Mouse (Mus musculus): ENCODE data around the gene Trim13. TPM values are rescaled to one million over a fixed set of nuclear protein-coding genes. Genes with fewer than 3 reads are reported as not detected.

Trim13 gene
- polyA plus RNA-seq, 1 experiment from 2014 or later: 22.7 TPM

- WGBS: 0% methylated on average over 24 of the region's 24 CpGs
- no peak for ATAC-seq (replicated peaks; ENCODE audit: low FRiP score, low read depth)
These were observed 49.3 kb downstream of the Trim13 start for GRCm38 (mm10) chr14:61647182-61647880.

DNA sequence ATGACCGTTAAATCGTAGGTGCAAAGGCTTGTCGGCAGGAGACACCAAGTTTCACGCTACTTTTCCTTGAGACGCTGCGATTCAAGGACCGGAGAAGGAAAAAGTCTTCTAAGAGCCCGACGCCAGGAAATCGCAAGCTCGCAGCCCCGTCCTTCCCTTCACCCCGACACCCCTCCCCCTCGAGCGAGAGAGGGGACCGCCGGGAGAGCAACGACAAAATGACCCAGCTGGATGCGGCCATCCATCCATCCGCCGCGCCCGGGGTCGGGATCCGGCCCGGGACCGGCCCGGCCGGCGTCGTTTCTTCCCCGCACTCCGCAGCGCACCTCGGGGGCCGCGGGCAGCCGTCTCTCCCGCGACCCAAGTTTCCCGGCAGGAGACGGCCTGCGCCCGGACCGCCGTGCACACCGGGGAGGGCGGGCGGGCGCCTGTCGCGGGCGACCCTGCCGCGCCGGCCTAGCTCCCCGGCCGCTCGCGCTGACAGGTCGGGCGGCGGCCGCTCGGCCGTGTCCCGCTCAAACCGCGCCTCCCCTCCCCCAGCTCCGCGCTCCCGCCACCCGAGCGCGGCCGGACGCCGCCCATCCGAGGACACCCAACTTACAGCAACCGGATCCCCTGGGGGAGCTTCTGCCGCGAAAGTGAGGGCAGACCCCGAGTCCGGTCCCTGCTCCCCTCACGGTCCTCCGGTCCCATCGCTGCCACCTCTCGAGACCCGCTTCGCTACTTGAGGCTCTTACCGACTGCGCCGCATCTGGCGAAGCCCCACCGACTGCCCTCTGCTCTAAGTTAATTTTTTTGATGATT lies 50.0 kb downstream of the Trim13 start:
- Histone ChIP-seq H3K9ac (ENCODE audit: low read depth, low read length) (peak overlapping the region; percentile 89), H3K27ac (peak overlapping the region; percentile 97), H3K4me3 (replicated peaks; ENCODE audit: low read depth, low read length) (peak overlapping the region; percentile 81), H3K4me1 (replicated peaks; ENCODE audit: insufficient read depth, low read length) (no peaks in the 10 kb centered on the region), H3K27me3 (ENCODE audit: insufficient read depth, low read length) (no peaks in the 10 kb centered on the region), H3K9me3 (replicated peaks; ENCODE audit: low read length) (no peaks in the 10 kb centered on the region), H3K4me2 (ENCODE audit: low read length) (peak overlapping the region; percentile 65), H3K36me3 (ENCODE audit: insufficient read depth, low read length) (no peaks in the 10 kb centered on the region)
- ATAC-seq (replicated peaks; ENCODE audit: low FRiP score, low read depth): peak; percentile 79
- TF ChIP-seq CTCF (IDR thresholded peaks at IDR 0.05; ENCODE audit: low read depth): no peak
- WGBS: under 1% methylated on average over 81 of the region's 95 CpGs
- DNase-seq (ENCODE audit: low spot score): peak; percentile 78

More at GRCm38 (mm10) chr14:61647182-61647880, 49.3 kb downstream of the Trim13 start:
- no peak for TF ChIP-seq CTCF (IDR thresholded peaks at IDR 0.05; ENCODE audit: low read depth)
- Histone ChIP-seq H3K4me3 (replicated peaks; ENCODE audit: low read depth, low read length) (peak overlapping the region; percentile 81), H3K27ac (peak overlapping the region; percentile 97), H3K4me1 (replicated peaks; ENCODE audit: insufficient read depth, low read length) (no peaks in the 10 kb centered on the region), H3K36me3 (ENCODE audit: insufficient read depth, low read length) (no peaks in the 10 kb centered on the region), H3K9me3 (replicated peaks; ENCODE audit: low read length) (no peaks in the 10 kb centered on the region), H3K4me2 (ENCODE audit: low read length) (peak overlapping the region; percentile 65), H3K9ac (ENCODE audit: low read depth, low read length) (peak overlapping the region; percentile 89), H3K27me3 (ENCODE audit: insufficient read depth, low read length) (no peaks in the 10 kb centered on the region)
- peak; percentile 84 for DNase-seq (ENCODE audit: low spot score)

DNA sequence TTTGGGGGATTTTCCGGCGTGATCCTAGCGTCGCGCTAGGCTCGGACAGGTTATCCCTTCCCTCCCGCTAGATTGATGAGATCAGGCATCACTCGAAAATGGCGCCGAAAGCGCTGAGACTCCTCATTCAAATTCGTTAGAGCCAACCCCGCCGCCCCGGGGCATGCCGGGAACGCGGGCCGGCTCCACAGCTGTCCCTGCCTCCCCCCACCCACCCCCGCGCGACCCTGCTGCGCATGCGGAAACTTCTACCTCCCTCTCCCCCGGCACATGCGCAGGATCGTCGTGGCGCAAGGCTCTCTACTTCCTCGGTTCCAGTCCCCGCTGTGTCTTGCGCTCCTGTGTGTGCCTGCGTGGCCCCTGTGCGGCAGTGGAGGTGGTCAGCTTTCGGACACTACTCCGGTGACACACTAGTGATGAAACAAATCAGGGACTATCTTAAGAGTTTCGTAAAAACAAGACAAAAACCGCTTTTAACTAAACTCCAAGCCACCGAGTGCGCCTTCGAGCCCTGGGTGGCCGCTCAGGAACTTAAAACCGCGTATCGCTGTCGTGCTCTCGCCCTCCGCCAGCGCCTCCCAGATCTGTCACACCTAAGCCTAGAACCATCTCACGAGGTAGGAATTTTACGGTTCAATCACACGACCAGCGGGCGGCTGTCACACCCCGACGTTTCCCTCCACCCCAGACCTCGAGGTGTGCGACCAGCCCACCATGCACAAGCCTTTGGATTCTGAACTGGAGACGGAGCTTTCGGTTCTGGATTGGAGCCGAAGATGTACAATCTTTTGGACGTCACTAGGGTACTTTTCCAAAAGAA lies 50.8 kb downstream of the Trim13 start:
- 1% methylated on average over 62 of the region's 62 CpGs for WGBS
- peak; percentile 98 for DNase-seq (ENCODE audit: low spot score)
- peak overlapping the region; percentile 97 for H3K27ac ChIP-seq

DNA sequence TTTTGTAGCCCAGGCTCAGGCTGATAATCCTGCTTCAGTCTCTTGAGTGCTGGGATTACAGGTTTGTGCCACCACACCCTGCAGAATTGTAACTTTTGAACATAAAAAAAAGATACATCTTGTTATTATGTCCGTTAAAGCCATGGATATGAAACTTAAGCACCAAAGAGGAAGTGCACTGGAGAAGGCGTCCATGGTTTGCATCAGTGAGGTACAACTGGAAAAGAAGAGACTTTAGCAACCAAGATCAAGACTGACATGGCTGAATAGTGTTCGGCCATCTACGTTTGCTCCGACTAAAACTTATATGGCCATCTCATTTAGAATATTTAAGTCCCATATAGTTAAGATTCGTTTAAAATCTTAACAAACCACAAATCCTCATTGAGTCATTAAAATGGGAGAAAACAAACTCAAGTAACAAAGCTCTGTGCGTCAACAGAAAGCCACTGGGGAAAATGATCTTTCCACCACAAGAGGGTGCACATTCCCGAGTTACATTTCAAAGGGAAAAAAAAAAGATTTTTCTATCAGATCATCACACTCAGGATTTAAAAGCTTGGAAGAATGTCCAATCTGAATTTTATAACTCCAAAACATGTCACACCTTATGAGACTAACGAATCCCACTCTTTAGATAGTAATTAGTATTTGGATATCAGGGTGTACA lies 52.4 kb downstream of the Trim13 start:
- Histone ChIP-seq H3K4me1 (replicated peaks; ENCODE audit: insufficient read depth, low read length) (no peaks in the 10 kb centered on the region), H3K36me3 (ENCODE audit: insufficient read depth, low read length) (no peaks in the 10 kb centered on the region), H3K9ac (ENCODE audit: low read depth, low read length) (no peak overlapping the region), H3K9me3 (replicated peaks; ENCODE audit: low read length) (no peaks in the 10 kb centered on the region), H3K4me2 (ENCODE audit: low read length) (no peak overlapping the region), H3K27me3 (ENCODE audit: insufficient read depth, low read length) (no peaks in the 10 kb centered on the region), H3K27ac (no peak overlapping the region), H3K4me3 (replicated peaks; ENCODE audit: low read depth, low read length) (no peak overlapping the region)
- DNase-seq (ENCODE audit: low spot score): peak; percentile 85
- TF ChIP-seq CTCF (IDR thresholded peaks at IDR 0.05; ENCODE audit: low read depth): peak; percentile 81
- 40% methylated on average over 9 of the region's 9 CpGs for WGBS
- ATAC-seq (replicated peaks; ENCODE audit: low FRiP score, low read depth): no peak

More for the DNA sequence above, 50.8 kb downstream of the Trim13 start:
- ATAC-seq (replicated peaks; ENCODE audit: low FRiP score, low read depth): peak; percentile 94
- Histone ChIP-seq H3K9ac (ENCODE audit: low read depth, low read length) (peak overlapping the region; percentile 89), H3K4me3 (replicated peaks; ENCODE audit: low read depth, low read length) (peak overlapping the region; percentile 81), H3K36me3 (ENCODE audit: insufficient read depth, low read length) (no peaks in the 10 kb centered on the region), H3K27me3 (ENCODE audit: insufficient read depth, low read length) (no peaks in the 10 kb centered on the region), H3K9me3 (replicated peaks; ENCODE audit: low read length) (no peaks in the 10 kb centered on the region), H3K4me1 (replicated peaks; ENCODE audit: insufficient read depth, low read length) (no peaks in the 10 kb centered on the region), H3K4me2 (ENCODE audit: low read length) (peak overlapping the region; percentile 65)
- no peak for TF ChIP-seq CTCF (IDR thresholded peaks at IDR 0.05; ENCODE audit: low read depth)

MicroRNA genes within 50 kb of the gene (microRNA counts, 519-probe panel; counts per million panel counts)
- microRNA mmu-miR-15a (7,363 counts per million, percentile 96 among the panel's probes with 10 or more counts), microRNA mmu-miR-16 (8,261 counts per million, percentile 100 among the panel's probes with 10 or more counts)

Small RNA genes lying within 50 kb of the gene (microRNA-seq; reads per million reads assigned to microRNA genes)
- gene Mir15a (4,758 reads per million, percentile 91 among the genes with 10 or more reads in this experiment), gene Mir16-1 (3,075 reads per million, percentile 87 among the genes with 10 or more reads in this experiment)

Other genes starting within 250 kb of the Trim13 start
- gene Ebpl, start 237.8 kb upstream of the Trim13 start, polyA plus RNA-seq (2015; fragmentation: Nextera tagmentation; extraction: Ambion mirVana): 11.3 and 13.4 TPM in 2 replicates
- gene Kpna3, start 158.4 kb upstream of the Trim13 start, polyA plus RNA-seq (2015; fragmentation: Nextera tagmentation; extraction: Ambion mirVana): 30.8 and 33.0 TPM in 2 replicates
- 30.7 and 31.5 TPM in 2 replicates for gene Spryd7, start 41.4 kb upstream of the Trim13 start, polyA plus RNA-seq (2015; fragmentation: Nextera tagmentation; extraction: Ambion mirVana)
- gene Kcnrg, start 9.2 kb downstream of the Trim13 start, polyA plus RNA-seq (2015; fragmentation: Nextera tagmentation; extraction: Ambion mirVana): 0.50 and 0.58 TPM in 2 replicates

Measured in kidney, postnatal 0 days (tissue).